In the genomic region with DNA sequence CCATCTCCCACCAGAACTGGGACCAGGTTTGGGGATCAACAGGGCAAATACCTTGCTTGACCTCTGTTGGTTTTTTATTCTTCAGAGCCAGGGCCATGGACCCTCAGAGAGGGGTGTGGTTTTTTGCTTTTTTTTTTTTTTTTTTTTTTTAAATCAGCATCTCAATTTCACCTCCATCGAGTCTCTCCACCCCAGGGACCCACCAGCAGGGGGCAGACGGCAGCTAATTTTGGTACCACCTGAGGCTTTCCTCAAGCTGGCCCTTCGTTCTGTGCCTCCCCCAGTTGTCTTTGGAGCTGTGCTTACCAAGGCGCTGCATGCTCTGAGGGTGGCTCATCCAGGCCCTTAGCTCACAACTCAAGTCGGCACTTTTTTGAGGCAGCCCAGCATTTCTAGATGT, we compare ENCODE assay signal across 10 mouse cellular contexts. TPM values are rescaled to one million over a fixed set of nuclear protein-coding genes. Genes with fewer than 3 reads are reported as not detected.
A peak's percentile ranks its signal among the peaks of the same experiment; 100 is the strongest.
DNase-seq lines count a peak whose midpoint lies in the region; ATAC-seq and TF ChIP-seq lines count a peak whose summit lies in the region.
"Had no signal": no experiment of that assay in that cellular context is flagged by ENCODE, and none has a peak within 500 bp of the region (broad histone marks: within the 10 kb centered on the region; RNA-seq: fewer than 3 reads in every experiment).

No protein-coding gene starts in this region.

- H3K4me2 ChIP-seq in kidney, embryonic 14.5 days (replicated peaks; ENCODE audit: low read depth, low read length) = no peak overlapping the region
- H3K4me2 ChIP-seq in limb, embryonic 11.5 days (ENCODE audit: low read depth, severe bottlenecking) = no peak overlapping the region
- H3K4me2 ChIP-seq in stomach, postnatal 0 days (replicated peaks; ENCODE audit: low read depth) = no peak overlapping the region
- H3K4me2 ChIP-seq: limb, embryonic 13.5 days had no signal

- no peaks in the 10 kb centered on the region for H3K4me1 ChIP-seq in kidney, adult 2 months (ENCODE audit: control insufficient read depth, insufficient read depth, low read length)
- H3K4me1 ChIP-seq in kidney, embryonic 14.5 days (ENCODE audit: control insufficient read depth, insufficient read depth, low read length) = no peaks in the 10 kb centered on the region
- peaks cover 2% of the 10 kb centered on the region; the same call in 1 of the 2 replicates for H3K4me1 ChIP-seq in cortical plate, adult 2 months (ENCODE audit: control insufficient read depth, insufficient read depth, low read length)
- H3K4me1 ChIP-seq in limb, embryonic 11.5 days (ENCODE audit: control insufficient read depth, insufficient read depth, low read length) = no peaks in the 10 kb centered on the region
- H3K4me1 ChIP-seq in stomach, postnatal 0 days (replicated peaks; ENCODE audit: control insufficient read depth, insufficient read depth) = no peaks in the 10 kb centered on the region
- H3K4me1 ChIP-seq: limb, embryonic 13.5 days had no signal

- no peak overlapping the region for H3K27ac ChIP-seq in kidney, adult 2 months (ENCODE audit: insufficient read depth, low read depth, low read length)
- H3K27ac ChIP-seq in kidney, embryonic 14.5 days (ENCODE audit: low read depth, low read length) = no peak overlapping the region
- H3K27ac ChIP-seq in cortical plate, adult 2 months (ENCODE audit: insufficient read depth, low read length) = no peak overlapping the region
- H3K27ac ChIP-seq in limb, embryonic 11.5 days (replicated peaks; ENCODE audit: low read depth, low read length) = no peak overlapping the region
- H3K27ac ChIP-seq in stomach, postnatal 0 days (replicated peaks) = no peak overlapping the region
- H3K27ac ChIP-seq: limb, embryonic 13.5 days had no signal

- H3K4me3 ChIP-seq in kidney, adult 2 months (ENCODE audit: insufficient read depth, low read depth, low read length) = no peak overlapping the region
- H3K4me3 ChIP-seq in kidney, embryonic 14.5 days (ENCODE audit: low read length) = no peak overlapping the region
- H3K4me3 ChIP-seq in cortical plate, adult 2 months (ENCODE audit: insufficient read depth, low read length) = no peak overlapping the region
- no peak overlapping the region for H3K4me3 ChIP-seq in limb, embryonic 11.5 days (ENCODE audit: low read depth, low read length)
- H3K4me3 ChIP-seq in stomach, postnatal 0 days (ENCODE audit: low read depth, low read length) = no peak overlapping the region
- H3K4me3 ChIP-seq: erythroblast, embryonic 14.5 days; limb, embryonic 13.5 days had no signal

- peaks cover 1% of the 10 kb centered on the region; the same call in 1 of the 2 replicates for H3K36me3 ChIP-seq in kidney, adult 2 months (ENCODE audit: control insufficient read depth, insufficient read depth, low read length)
- H3K36me3 ChIP-seq in kidney, embryonic 14.5 days (ENCODE audit: control insufficient read depth, insufficient read depth, low read length) = peaks cover 60% of the 10 kb centered on the region
- H3K36me3 ChIP-seq in limb, embryonic 11.5 days (ENCODE audit: control insufficient read depth, insufficient read depth, low read length) = peaks cover 10% of the 10 kb centered on the region
- H3K36me3 ChIP-seq in stomach, postnatal 0 days (ENCODE audit: control insufficient read depth, insufficient read depth, low read length) = peaks cover 22% of the 10 kb centered on the region

- H3K9ac ChIP-seq in kidney, embryonic 14.5 days (ENCODE audit: low read depth, low read length) = no peak overlapping the region
- H3K9ac ChIP-seq in limb, embryonic 11.5 days (ENCODE audit: low read length) = no peak overlapping the region
- H3K9ac ChIP-seq in stomach, postnatal 0 days (ENCODE audit: low read length) = no peak overlapping the region
- H3K9ac ChIP-seq: limb, embryonic 13.5 days had no signal

- no peak for TF ChIP-seq EP300 in stomach, postnatal 0 days (optimal IDR thresholded peaks at IDR 0.05)

- peak; percentile 48 for TF ChIP-seq CTCF in kidney, adult 2 months (conservative IDR thresholded peaks at IDR 0.05; ENCODE audit: insufficient read depth, insufficient read length, low read depth, low read length)
- TF ChIP-seq CTCF in cortical plate, adult 2 months (IDR thresholded peaks at IDR 0.05; ENCODE audit: extremely low read depth, insufficient read depth, low read length) = peak; percentile 36
- peak; percentile 69 for TF ChIP-seq CTCF in stomach, postnatal 0 days (IDR thresholded peaks at IDR 0.05; ENCODE audit: low read depth)

- no peak for ATAC-seq in CD4-positive, CD25-positive, alpha-beta regulatory T cell, adult 4 months
- no peak for ATAC-seq in kidney, embryonic 14.5 days (ENCODE audit: low FRiP score, low TSS enrichment)
- ATAC-seq in limb, embryonic 11.5 days (ENCODE audit: insufficient number of reproducible peaks, low FRiP score, low TSS enrichment, low read depth) = no peak
- no peak for ATAC-seq in stomach, postnatal 0 days (ENCODE audit: low FRiP score, low TSS enrichment)

- peak; percentile 76 for DNase-seq in CD4-positive, CD25-positive, alpha-beta regulatory T cell, adult 2 months (ENCODE audit: low read depth, low spot score)
- DNase-seq in kidney, adult 2 months = peak; percentile 54
- DNase-seq in CD8-positive naive resting alpha-beta T cell, adult 2 months (ENCODE audit: low read depth in 2 of 2, low spot score in 2 of 2) = peak; percentile 52 to 69
- DNase-seq in limb, embryonic 11.5 days (ENCODE audit: low spot score) = peak; percentile 75
- peak; percentile 72 for DNase-seq in stomach, postnatal 0 days (ENCODE audit: low spot score)

- H3K27me3 ChIP-seq in kidney, adult 2 months (replicated peaks; ENCODE audit: control insufficient read depth, insufficient read depth, low read length) = no peaks in the 10 kb centered on the region
- no peaks in the 10 kb centered on the region for H3K27me3 ChIP-seq in kidney, embryonic 14.5 days (ENCODE audit: control insufficient read depth, insufficient read depth, low read length)
- H3K27me3 ChIP-seq in limb, embryonic 11.5 days (ENCODE audit: control insufficient read depth, insufficient read depth, low read length) = no peaks in the 10 kb centered on the region
- no peaks in the 10 kb centered on the region for H3K27me3 ChIP-seq in stomach, postnatal 0 days (ENCODE audit: control insufficient read depth, insufficient read depth, low read length)
- H3K27me3 ChIP-seq: limb, embryonic 13.5 days had no signal

- no peaks in the 10 kb centered on the region for H3K9me3 ChIP-seq in kidney, embryonic 14.5 days (ENCODE audit: control insufficient read depth, low read length)
- H3K9me3 ChIP-seq in limb, embryonic 11.5 days (ENCODE audit: control insufficient read depth, low read length) = no peaks in the 10 kb centered on the region
- H3K9me3 ChIP-seq in stomach, postnatal 0 days (ENCODE audit: control insufficient read depth, low read length) = no peaks in the 10 kb centered on the region
- H3K9me3 ChIP-seq: limb, embryonic 13.5 days had no signal

- no peak for TF ChIP-seq POLR2A in kidney, adult 2 months (IDR thresholded peaks at IDR 0.05; ENCODE audit: low read depth, low read length)
- TF ChIP-seq POLR2A in cortical plate, adult 2 months (IDR thresholded peaks at IDR 0.05; ENCODE audit: extremely low read depth, insufficient read depth, low read length) = no peak

- 36% methylated on average over 5 of the region's 5 CpGs for WGBS in kidney, adult 2 months
- 51% methylated on average over 5 of the region's 5 CpGs for WGBS in kidney, embryonic 14.5 days
- WGBS in limb, embryonic 11.5 days = 60% methylated on average over 5 of the region's 5 CpGs
- WGBS in stomach, postnatal 0 days = 33% methylated on average over 5 of the region's 5 CpGs

RNA-seq across cellular contexts. Expression of a gene that starts 11.7 kb away (rescaled TPM):
- 10 to 100 TPM in 1 of 2 experiments, 1 to 10 TPM in 1; 9.1 to 17.8 TPM for polyA plus RNA-seq in CD4-positive, CD25-positive, alpha-beta regulatory T cell, adult 4 months (2017; shearing (Covaris generic))
- polyA plus RNA-seq in kidney, adult 2 months (2012; rRNA removed) = 11.9 and 12.1 TPM in 2 replicates
- polyA plus RNA-seq in kidney, embryonic 14.5 days (2014; fragmentation: Nextera tagmentation; extraction: Ambion mirVana) = 8.9 and 12.8 TPM in 2 replicates
- 16.2 and 17.4 TPM in 2 replicates for polyA plus RNA-seq in cortical plate, adult 2 months (2012; rRNA removed)
- polyA plus RNA-seq in limb, embryonic 11.5 days (2014; fragmentation: Nextera tagmentation; extraction: Ambion mirVana) = 10.7 and 11.7 TPM in 2 replicates
- polyA plus RNA-seq in stomach, postnatal 0 days (2015; fragmentation: Nextera tagmentation; extraction: Ambion mirVana) = 11.3 and 11.8 TPM in 2 replicates

RNA-seq across cellular contexts. Expression of a gene that starts 12.1 kb away (rescaled TPM):
- 10 to 100 TPM; 63.0 to 77.3 TPM for polyA plus RNA-seq in CD4-positive, CD25-positive, alpha-beta regulatory T cell, adult 4 months (2017; shearing (Covaris generic))
- polyA plus RNA-seq in kidney, adult 2 months (2012; rRNA removed) = 34.8 and 42.2 TPM in 2 replicates
- 155 and 205 TPM in 2 replicates for polyA plus RNA-seq in kidney, embryonic 14.5 days (2014; fragmentation: Nextera tagmentation; extraction: Ambion mirVana)
- 88.2 and 92.1 TPM in 2 replicates for polyA plus RNA-seq in cortical plate, adult 2 months (2012; rRNA removed)
- polyA plus RNA-seq in limb, embryonic 11.5 days (2014; fragmentation: Nextera tagmentation; extraction: Ambion mirVana) = 179 and 183 TPM in 2 replicates
- polyA plus RNA-seq in stomach, postnatal 0 days (2015; fragmentation: Nextera tagmentation; extraction: Ambion mirVana) = 96.9 and 103 TPM in 2 replicates

RNA-seq across cellular contexts. Expression of a gene that starts 17.7 kb away (rescaled TPM):
- 10 to 100 TPM; 23.1 to 29.0 TPM for polyA plus RNA-seq in CD4-positive, CD25-positive, alpha-beta regulatory T cell, adult 4 months (2017; shearing (Covaris generic))
- polyA plus RNA-seq in kidney, adult 2 months (2012; rRNA removed) = 9.2 and 9.5 TPM in 2 replicates
- 5.7 and 10.0 TPM in 2 replicates for polyA plus RNA-seq in kidney, embryonic 14.5 days (2014; fragmentation: Nextera tagmentation; extraction: Ambion mirVana)
- 8.2 and 8.6 TPM in 2 replicates for polyA plus RNA-seq in cortical plate, adult 2 months (2012; rRNA removed)
- polyA plus RNA-seq in limb, embryonic 11.5 days (2014; fragmentation: Nextera tagmentation; extraction: Ambion mirVana) = 9.3 and 9.8 TPM in 2 replicates
- 6.5 and 6.7 TPM in 2 replicates for polyA plus RNA-seq in stomach, postnatal 0 days (2015; fragmentation: Nextera tagmentation; extraction: Ambion mirVana)

RNA-seq across cellular contexts. Expression of a gene that starts 19.2 kb away (rescaled TPM):
- polyA plus RNA-seq in CD4-positive, CD25-positive, alpha-beta regulatory T cell, adult 4 months (2017; shearing (Covaris generic)) = not detected
- polyA plus RNA-seq in kidney, adult 2 months (2012; rRNA removed) = 0.03 and 0.04 TPM in 2 replicates
- polyA plus RNA-seq in kidney, embryonic 14.5 days (2014; fragmentation: Nextera tagmentation; extraction: Ambion mirVana) = 2.3 and 4.5 TPM in 2 replicates
- polyA plus RNA-seq in cortical plate, adult 2 months (2012; rRNA removed) = 0.70 and 1.1 TPM in 2 replicates
- 1.8 and 2.0 TPM in 2 replicates for polyA plus RNA-seq in limb, embryonic 11.5 days (2014; fragmentation: Nextera tagmentation; extraction: Ambion mirVana)
- 0.72 and 0.76 TPM in 2 replicates for polyA plus RNA-seq in stomach, postnatal 0 days (2015; fragmentation: Nextera tagmentation; extraction: Ambion mirVana)
- polyA plus RNA-seq: erythroblast, embryonic 14.5 days had no signal

RNA-seq across cellular contexts. Expression of a gene that starts 28.5 kb away (rescaled TPM):
- not detected for polyA plus RNA-seq in CD4-positive, CD25-positive, alpha-beta regulatory T cell, adult 4 months (2017; shearing (Covaris generic))
- polyA plus RNA-seq in kidney, adult 2 months (2012; rRNA removed) = 0.13 and 0.20 TPM in 2 replicates
- 0.31 and 0.45 TPM in 2 replicates for polyA plus RNA-seq in kidney, embryonic 14.5 days (2014; fragmentation: Nextera tagmentation; extraction: Ambion mirVana)
- 3.3 and 3.9 TPM in 2 replicates for polyA plus RNA-seq in cortical plate, adult 2 months (2012; rRNA removed)
- polyA plus RNA-seq in limb, embryonic 11.5 days (2014; fragmentation: Nextera tagmentation; extraction: Ambion mirVana) = 0.23 TPM in 1 of 2 replicates, not detected in the other
- 0.22 and 0.27 TPM in 2 replicates for polyA plus RNA-seq in stomach, postnatal 0 days (2015; fragmentation: Nextera tagmentation; extraction: Ambion mirVana)
- polyA plus RNA-seq: erythroblast, embryonic 14.5 days had no signal
